Mouse (Mus musculus): ENCODE data around the gene Elmsan1.

- TF ChIP-seq CTCF (IDR thresholded peaks at IDR 0.05; ENCODE audit: extremely low read depth, insufficient read length, insufficient replicate concordance, low read depth, low read length) (no peak), POLR2A (IDR thresholded peaks at IDR 0.05; ENCODE audit: low read depth, low read length) (no peak)
Measured at GRCm38 (mm10) chr12:84190151-84190820, 28.4 kb downstream of the Elmsan1 start.
